Mouse (Mus musculus): ENCODE results near the gene B430306N03Rik.
"Not testable (repeated sequence)": the region's sequence is repeated elsewhere in the genome, so short reads cannot be mapped to it uniquely, and the experiment has no call there.

The B430306N03Rik gene

DNA sequence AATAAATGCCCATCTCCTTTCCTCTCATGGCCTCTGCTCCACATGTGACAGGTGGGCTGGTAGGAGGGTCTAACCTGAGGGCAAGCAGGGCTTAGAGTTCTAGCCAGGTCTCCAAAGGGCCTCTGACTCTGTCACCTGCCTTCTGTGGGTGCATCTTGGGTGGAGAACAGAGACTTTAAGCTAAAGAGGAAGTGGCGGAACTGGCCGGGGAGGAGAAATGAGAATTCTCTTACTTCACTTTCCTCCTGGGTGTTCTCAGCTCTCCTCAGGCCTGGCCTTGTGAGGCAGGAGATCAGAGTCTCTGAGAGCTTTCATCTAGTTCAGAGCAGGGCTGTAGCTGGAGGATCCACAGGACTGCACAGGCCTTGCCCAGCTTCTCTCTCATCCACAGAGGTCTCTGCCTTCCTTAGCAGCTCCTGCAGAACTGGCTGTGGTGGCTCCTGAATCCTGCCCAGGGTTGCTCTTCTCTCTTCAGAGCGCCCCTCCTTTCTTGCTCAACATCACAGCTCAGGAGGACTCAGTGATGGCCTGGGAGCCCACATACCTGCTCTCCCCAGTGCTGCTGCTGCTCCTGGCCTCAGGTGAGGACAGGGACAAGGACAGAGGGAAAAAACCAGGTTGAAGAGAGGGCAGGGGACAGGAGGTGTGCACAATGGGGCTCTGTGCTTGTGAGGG, at the start of gene B430306N03Rik:
B430306N03Rik (plus strand) TSS at position 237 of the 675 bp plus-strand sequence.
- in situ Hi-C loops (cut with MboI, MseI) = not testable (repeated sequence)

DNA sequence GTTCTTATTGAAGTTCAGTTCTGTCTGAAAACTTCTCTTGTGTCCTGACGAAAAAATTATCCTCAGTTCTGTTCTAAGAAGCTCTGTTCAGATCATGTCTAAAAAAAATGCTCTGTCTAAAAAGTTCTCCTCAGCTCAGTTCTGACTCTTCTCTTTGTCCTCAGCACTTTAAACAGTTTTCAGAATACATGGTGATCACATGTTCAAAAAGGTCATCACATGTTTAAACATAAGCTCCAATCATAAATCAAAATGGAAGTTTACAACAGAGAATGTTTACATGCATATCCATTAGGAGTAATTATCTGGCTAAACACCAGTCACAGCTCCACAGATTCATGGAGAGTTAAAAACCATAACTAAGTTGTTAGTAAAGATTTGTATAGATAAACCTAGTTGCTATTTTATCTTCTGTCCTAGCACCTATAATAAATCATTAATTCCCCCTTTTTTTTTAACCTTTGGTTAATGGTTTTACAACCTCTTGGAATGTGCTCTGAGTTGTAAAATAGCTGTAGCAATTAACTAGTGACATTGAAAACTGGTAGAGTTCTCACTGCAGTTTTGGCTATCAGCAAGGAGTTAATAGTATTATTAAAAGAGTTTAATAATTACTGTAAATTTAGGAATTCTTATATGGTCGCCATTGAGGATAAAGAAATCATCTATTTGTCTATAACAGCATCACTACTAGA, 49.2 kb upstream of the B430306N03Rik start:
- in situ Hi-C loops (cut with MboI, MseI) = no loop called here

DNA sequence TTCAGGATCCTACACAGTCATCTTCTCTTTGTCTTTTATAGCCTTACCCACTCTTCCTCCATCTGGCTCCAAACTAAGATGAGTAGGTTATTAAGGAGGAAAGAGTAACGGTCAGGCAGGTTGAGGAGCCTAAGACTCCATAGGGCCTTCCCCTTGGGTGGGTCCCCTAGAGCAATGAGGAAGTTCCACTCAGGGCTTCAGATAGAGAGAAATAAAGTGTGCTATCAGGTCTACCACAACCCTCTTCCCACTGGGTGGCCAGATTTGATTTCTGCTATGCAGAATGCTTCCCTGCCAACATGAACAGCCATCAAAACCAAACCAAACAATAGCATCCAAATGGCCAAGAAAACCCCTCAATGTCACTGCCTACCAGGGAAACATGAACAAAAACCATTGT, 48.4 kb upstream of the B430306N03Rik start:
- in situ Hi-C loops (cut with MboI, MseI) = no loop called here

GRCm38 (mm10) chr17:48268276-48268675, 47.7 kb upstream of the B430306N03Rik start:
- in situ Hi-C loops (cut with MboI, MseI) = no loop called here

GRCm38 (mm10) chr17:48269833-48270232, 46.1 kb upstream of the B430306N03Rik start:
- in situ Hi-C loops (cut with MboI, MseI) = no loop called here

- in situ Hi-C loops (cut with MboI, MseI) = no loop called here
Observed at GRCm38 (mm10) chr17:48272158-48272557, 43.8 kb upstream of the B430306N03Rik start.

DNA sequence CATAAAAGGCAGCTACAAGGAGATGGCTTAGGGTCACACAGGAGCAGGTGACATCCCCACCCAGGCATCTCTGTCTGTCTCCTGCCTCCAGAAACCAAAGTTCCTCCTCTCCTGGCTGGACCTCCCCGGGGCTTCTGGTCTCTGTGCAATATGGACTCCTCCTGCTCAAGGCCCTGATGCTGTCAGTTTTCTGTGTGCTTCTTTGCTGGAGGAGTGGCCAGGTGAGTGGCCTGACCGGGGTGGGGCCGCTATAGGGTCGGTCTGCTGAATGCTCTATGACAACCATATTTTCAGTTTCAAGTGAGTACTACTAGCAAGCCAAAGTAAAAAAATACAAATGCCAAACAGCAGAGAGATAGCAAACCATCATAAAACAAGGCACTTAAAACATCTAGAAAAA, 43.3 kb upstream of the B430306N03Rik start:
- in situ Hi-C loops (cut with MboI, MseI) = no loop called here

DNA sequence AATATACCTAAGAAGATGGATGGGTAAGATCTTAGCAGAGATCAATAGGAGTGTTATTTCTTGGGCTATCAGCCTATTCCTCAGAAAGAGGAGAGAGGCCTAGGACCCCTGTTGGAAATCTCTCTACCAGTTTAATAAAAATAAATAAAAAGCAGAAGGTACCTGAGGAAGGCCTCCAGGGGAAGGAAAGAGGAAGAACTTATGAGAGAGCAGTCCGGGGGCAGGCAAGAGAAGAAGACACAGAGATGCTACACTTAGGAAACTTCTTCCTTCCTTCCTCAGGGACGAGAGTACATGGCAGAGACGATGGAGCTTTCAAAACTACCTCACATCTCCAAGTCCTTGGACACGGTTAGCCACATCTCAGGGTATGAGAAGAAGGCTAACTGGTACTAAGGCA, 41.8 kb upstream of the B430306N03Rik start:
- in situ Hi-C loops (cut with MboI, MseI) = no loop called here

GRCm38 (mm10) chr17:48274885-48275284, 41.1 kb upstream of the B430306N03Rik start:
- in situ Hi-C loops (cut with MboI, MseI) = loop anchor here (5.0 to 25.0 kb wide), 2 partner anchors 62 to 1162 kb away; partner anchors contain the start of gene Mocs1 (in 1 of the 2)

- in situ Hi-C loops (cut with MboI, MseI) = loop anchor here (5.0 to 25.0 kb wide), 2 partner anchors 62 to 1162 kb away; partner anchors contain the start of gene Mocs1 (in 1 of the 2)
Observed at GRCm38 (mm10) chr17:48275736-48276135, 40.2 kb upstream of the B430306N03Rik start.

GRCm38 (mm10) chr17:48278381-48278780, 37.6 kb upstream of the B430306N03Rik start:
- in situ Hi-C loops (cut with MboI, MseI) = loop anchor here (5.0 to 25.0 kb wide), 2 partner anchors 59 to 1159 kb away; partner anchors contain the start of gene Mocs1 (in 1 of the 2)

- in situ Hi-C loops (cut with MboI, MseI) = loop anchor here (5.0 to 25.0 kb wide), 2 partner anchors 58 to 1158 kb away; partner anchors contain the start of gene Mocs1 (in 1 of the 2)
Observed at GRCm38 (mm10) chr17:48279002-48279401, 36.9 kb upstream of the B430306N03Rik start.

- in situ Hi-C loops (cut with MboI, MseI) = loop anchor here in 1 of 2 experiments (25.0 kb wide), 1 partner anchor 1156 kb away; the partner anchor contains the start of gene Mocs1
Observed at GRCm38 (mm10) chr17:48280943-48281738, 34.8 kb upstream of the B430306N03Rik start.

GRCm38 (mm10) chr17:48281739-48282085, 34.2 kb upstream of the B430306N03Rik start:
- in situ Hi-C loops (cut with MboI, MseI) = loop anchor here in 1 of 2 experiments (25.0 kb wide), 1 partner anchor 1156 kb away; the partner anchor contains the start of gene Mocs1

- in situ Hi-C loops (cut with MboI, MseI) = loop anchor here in 1 of 2 experiments (5.0 to 25.0 kb wide), 2 partner anchors 51 to 1151 kb away; partner anchors contain the start of gene Mocs1
Observed at GRCm38 (mm10) chr17:48286765-48287164, 29.2 kb upstream of the B430306N03Rik start.

DNA sequence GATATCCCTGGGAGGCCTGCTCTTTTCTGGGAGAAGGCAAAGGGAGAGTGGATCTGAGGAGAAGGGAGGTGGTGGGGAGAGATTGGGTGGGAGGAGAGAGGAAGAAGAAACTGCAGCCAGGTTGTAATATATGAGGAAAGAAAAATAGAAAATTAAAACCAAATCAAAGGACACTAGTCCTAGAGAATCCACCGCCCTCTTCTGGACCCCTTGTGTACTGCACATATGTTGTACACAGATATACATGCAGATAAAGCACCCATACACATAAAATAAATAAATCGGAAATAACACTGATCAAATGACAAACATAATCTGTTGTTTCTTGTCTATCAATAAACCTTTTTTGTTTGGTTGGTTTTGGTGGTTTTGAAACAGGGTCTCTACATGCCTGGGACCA, 28.7 kb upstream of the B430306N03Rik start:
- in situ Hi-C loops (cut with MboI, MseI) = loop anchor here in 1 of 2 experiments (5.0 to 25.0 kb wide), 2 partner anchors 50 to 1150 kb away; partner anchors contain the start of gene Mocs1

GRCm38 (mm10) chr17:48293500-48294194, 22.3 kb upstream of the B430306N03Rik start:
- in situ Hi-C loops (cut with MboI, MseI) = loop anchor here in 1 of 2 experiments (10.0 to 25.0 kb wide), 2 partner anchors 779 to 1144 kb away; partner anchors contain the start of gene Mocs1

DNA sequence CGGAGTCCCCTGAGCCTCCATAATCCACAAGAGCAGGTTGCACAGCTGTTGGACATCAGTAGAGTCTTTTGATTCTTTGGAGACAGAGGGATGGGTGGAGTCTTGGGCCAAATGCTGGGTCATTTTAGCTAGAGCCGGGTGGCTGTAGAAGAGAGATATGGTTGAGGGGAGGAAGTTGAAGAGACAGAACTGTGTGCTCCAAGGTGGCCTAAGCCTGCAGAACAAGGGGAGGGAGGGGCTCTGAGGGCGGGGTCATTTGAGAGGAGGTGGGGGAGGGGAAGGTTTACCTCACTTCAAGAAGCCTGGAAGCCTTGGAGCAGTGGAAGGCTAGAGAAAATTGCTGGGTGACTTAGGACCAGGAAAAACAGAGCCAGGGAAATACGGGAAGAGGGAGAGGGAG, 16.7 kb upstream of the B430306N03Rik start, which contains the start of gene Treml2:
Treml2 (plus strand) TSS at position 296 of the 400 bp plus-strand sequence.
- in situ Hi-C loops (cut with MboI, MseI) = loop anchor here in 1 of 2 experiments (10.0 to 25.0 kb wide), 2 partner anchors 784 to 1138 kb away; partner anchors contain the start of gene Mocs1

DNA sequence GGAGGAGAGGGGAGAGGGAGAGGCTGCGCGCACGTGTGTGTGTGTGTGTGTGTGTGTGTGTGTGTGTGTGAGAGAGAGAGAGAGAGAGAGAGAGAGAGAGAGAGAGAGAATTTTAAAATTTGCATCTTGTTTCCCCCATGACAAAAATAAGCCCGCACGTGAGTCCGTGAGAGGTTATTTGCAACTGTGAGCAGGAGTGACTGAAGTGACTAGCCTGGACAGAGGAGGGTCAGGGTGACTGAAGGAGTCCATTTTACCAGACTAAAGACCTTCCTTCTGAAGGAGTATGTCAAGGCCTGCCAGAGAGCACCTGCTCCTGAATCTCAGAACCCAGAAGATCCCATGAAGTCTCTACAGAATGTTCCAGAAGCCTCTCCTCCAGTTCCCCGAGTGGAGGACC, 16.2 kb upstream of the B430306N03Rik start:
- in situ Hi-C loops (cut with MboI, MseI) = loop anchor here in 1 of 2 experiments (5.0 to 25.0 kb wide), 3 partner anchors 108 to 1138 kb away; partner anchors contain the start of genes Mocs1 and Nfya

- in situ Hi-C loops (cut with MboI, MseI) = loop anchor here in 1 of 2 experiments (5.0 kb wide), 1 partner anchor 107 kb away; the partner anchor contains the start of gene Nfya
Observed at GRCm38 (mm10) chr17:48300199-48300598, 15.7 kb upstream of the B430306N03Rik start.

All from T-helper 17 cell (primary cell).